Mouse (Mus musculus): ENCODE results near the gene Nit2.

- no peak for TF ChIP-seq POLR2A (IDR thresholded peaks at IDR 0.05; ENCODE audit: borderline replicate concordance, extremely low read depth, low read depth, low read length)
- no peak for TF ChIP-seq CTCF (IDR thresholded peaks at IDR 0.05; ENCODE audit: insufficient read depth, low read length)
Measured at GRCm38 (mm10) chr16:57131544-57131943, 35.6 kb downstream of the Nit2 start.
